Mouse (Mus musculus): ENCODE results near the gene Chpf2. TPM values are rescaled to one million over a fixed set of nuclear protein-coding genes. Genes with fewer than 3 reads are reported as not detected.

Gene Chpf2
- total and polyA plus RNA-seq, 2 experiments: 9.5 to 22.4 TPM

DNA sequence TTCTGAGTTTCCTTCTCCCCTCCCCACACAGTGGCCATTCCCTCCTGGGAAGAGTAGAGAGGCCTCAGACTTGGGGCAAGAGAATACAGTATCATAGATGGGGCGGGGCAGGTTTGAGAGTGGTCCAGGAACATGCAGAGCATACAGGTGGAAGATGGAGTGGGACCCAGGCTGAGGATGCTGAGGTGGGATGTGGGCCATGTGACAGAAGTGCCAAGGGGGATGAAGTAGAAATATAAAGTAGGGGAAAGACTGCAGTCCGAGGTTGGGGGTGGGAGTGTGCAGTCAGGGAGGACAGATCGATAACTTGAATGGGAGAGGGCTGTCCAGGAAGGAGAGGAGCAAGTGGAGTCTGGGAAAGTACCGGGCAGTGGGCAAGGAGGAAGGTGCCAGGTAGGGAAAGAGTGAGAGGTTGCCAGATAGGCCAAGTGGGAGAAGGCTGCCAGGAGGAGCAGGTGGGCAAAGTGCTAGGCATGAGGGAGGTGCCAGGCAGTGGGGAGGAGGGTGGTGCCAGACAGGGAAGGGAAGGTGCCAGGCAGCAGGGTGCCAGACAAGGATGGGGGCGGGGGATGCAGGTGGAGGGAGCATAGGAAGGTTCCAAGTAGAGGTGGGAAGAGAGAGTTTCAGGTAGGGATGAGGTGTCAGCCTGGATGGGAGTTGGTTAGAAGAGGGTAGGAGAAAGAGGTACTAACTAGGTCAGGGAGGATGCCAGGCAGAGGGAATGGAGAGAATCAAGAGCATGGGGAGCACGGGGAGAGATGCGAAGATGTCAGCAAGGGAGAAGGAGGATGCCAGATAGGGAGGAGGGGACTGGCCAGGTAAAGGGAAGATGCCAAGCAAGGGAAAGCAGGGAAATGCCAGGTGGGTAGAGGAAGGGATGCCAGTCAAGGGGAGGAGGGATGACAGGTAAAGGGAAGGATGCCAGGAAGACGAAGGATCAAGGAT, 36.8 kb downstream of the Chpf2 start:
- 43% methylated on average over 8 of the region's 8 CpGs for WGBS
- H3K4me1 ChIP-seq (ENCODE audit: control insufficient read depth, insufficient read depth, low read length): no peaks in the 10 kb centered on the region
- H3K79me2 ChIP-seq (ENCODE audit: control insufficient read depth, insufficient read depth, low read length): no peaks in the 10 kb centered on the region
- TF ChIP-seq CTCF (IDR thresholded peaks at IDR 0.05; ENCODE audit: low read depth, low read length): no peak
- no peak for TF ChIP-seq POLR2A (IDR thresholded peaks at IDR 0.05; ENCODE audit: extremely low read depth, insufficient read depth, low read length)
- H3K27ac ChIP-seq (replicated peaks; ENCODE audit: insufficient read depth, low read depth, low read length): no peak overlapping the region
- H3K9ac ChIP-seq (ENCODE audit: low read depth, low read length): no peak overlapping the region
- H3K27me3 ChIP-seq (ENCODE audit: control insufficient read depth, insufficient read depth, low read length): peaks cover 11% of the 10 kb centered on the region
- no peak for DNase-seq (ENCODE audit: extremely low read depth, low read depth, low spot score)
- H3K36me3 ChIP-seq (ENCODE audit: control insufficient read depth, insufficient read depth, low read length): no peaks in the 10 kb centered on the region
- H3K4me3 ChIP-seq (ENCODE audit: insufficient read depth, low read depth, low read length): no peak overlapping the region

DNA sequence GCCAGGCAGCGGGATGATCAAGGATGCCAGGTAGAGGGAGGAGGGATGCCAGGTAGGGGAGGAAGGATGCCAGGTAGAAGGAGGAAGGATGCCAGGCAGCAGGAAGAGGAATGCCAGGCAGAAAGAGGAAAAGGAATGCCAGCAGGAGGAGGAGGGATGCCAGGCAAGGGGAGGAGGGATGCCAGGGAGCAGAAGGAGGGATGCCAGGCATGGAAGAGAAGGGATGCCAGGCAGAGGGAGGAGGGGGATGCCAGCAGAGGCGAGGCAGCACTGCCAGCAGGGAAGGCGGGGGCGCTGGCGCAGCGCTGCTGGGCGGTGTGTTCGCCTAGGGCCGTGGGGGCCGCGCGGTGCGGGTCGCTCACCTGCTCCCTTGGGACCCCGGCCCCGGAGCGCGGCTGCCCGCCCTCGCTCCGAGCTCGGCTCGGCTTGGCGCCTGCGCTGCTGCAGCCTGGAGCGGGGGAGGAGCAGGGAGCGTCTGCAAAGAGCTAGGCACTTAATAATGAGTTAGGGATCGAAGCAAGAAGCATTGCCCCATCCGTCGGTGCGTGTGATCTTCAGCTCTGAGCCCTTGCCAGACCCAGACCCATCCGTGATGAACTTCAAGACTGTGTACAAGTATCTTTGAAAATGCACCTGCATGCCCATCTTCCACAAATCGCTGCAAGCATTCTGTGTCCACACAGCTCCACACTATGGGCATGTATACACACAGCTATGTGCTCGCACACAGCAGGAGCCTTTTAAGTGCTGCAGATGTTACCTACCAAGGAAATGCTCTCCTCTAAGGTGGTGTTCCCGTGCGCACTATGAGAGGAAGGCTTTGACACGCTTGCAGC, 37.7 kb downstream of the Chpf2 start, which contains the start of gene Smarcd3:
Smarcd3 (minus strand) TSS at position 426 of the 836 bp plus-strand sequence.
- TF ChIP-seq CTCF (IDR thresholded peaks at IDR 0.05; ENCODE audit: low read depth, low read length) (no peak), POLR2A (IDR thresholded peaks at IDR 0.05; ENCODE audit: extremely low read depth, insufficient read depth, low read length) (no peak)
- H3K4me1 ChIP-seq (ENCODE audit: control insufficient read depth, insufficient read depth, low read length): no peaks in the 10 kb centered on the region
- no peak for DNase-seq (ENCODE audit: extremely low read depth, low read depth, low spot score)
- H3K36me3 ChIP-seq (ENCODE audit: control insufficient read depth, insufficient read depth, low read length): no peaks in the 10 kb centered on the region
- H3K27me3 ChIP-seq (ENCODE audit: control insufficient read depth, insufficient read depth, low read length): peaks cover 11% of the 10 kb centered on the region
- H3K79me2 ChIP-seq (ENCODE audit: control insufficient read depth, insufficient read depth, low read length): no peaks in the 10 kb centered on the region
- H3K4me3 ChIP-seq (ENCODE audit: insufficient read depth, low read depth, low read length): peak within 1 kb of the TSS; percentile 47
- no peak within 1 kb of the TSS for H3K27ac ChIP-seq (replicated peaks; ENCODE audit: insufficient read depth, low read depth, low read length)
- 6% methylated on average over 37 of the region's 37 CpGs for WGBS
- peak within 1 kb of the TSS; percentile 33; the same call in 1 of the 2 replicates for H3K9ac ChIP-seq (ENCODE audit: low read depth, low read length)

DNA sequence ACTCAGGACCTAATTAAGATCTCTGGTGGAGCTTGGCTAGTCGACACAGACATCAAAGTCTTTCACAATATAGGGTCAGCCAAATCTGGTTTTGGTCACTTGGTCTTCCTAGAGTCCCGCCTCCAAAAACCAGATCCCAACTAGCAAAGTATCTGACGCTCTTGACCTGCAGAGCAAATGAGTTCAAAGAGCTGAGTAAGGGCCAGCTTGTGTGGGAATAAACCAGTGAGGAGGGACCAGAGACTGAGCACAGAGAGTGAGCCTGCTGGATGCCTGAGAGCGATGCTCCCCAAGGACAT, 38.2 kb downstream of the Chpf2 start:
- Histone ChIP-seq H3K9ac (ENCODE audit: low read depth, low read length) (no peak overlapping the region), H3K27ac (replicated peaks; ENCODE audit: insufficient read depth, low read depth, low read length) (no peak overlapping the region), H3K4me3 (ENCODE audit: insufficient read depth, low read depth, low read length) (no peak overlapping the region), H3K27me3 (ENCODE audit: control insufficient read depth, insufficient read depth, low read length) (peaks cover 11% of the 10 kb centered on the region), H3K4me1 (ENCODE audit: control insufficient read depth, insufficient read depth, low read length) (no peaks in the 10 kb centered on the region), H3K36me3 (ENCODE audit: control insufficient read depth, insufficient read depth, low read length) (no peaks in the 10 kb centered on the region), H3K79me2 (ENCODE audit: control insufficient read depth, insufficient read depth, low read length) (no peaks in the 10 kb centered on the region)
- peak; percentile 9 for DNase-seq (ENCODE audit: extremely low read depth, low read depth, low spot score)
- 26% methylated on average over 4 of the region's 4 CpGs for WGBS
- TF ChIP-seq POLR2A (IDR thresholded peaks at IDR 0.05; ENCODE audit: extremely low read depth, insufficient read depth, low read length): no peak
- no peak for TF ChIP-seq CTCF (IDR thresholded peaks at IDR 0.05; ENCODE audit: low read depth, low read length)

DNA sequence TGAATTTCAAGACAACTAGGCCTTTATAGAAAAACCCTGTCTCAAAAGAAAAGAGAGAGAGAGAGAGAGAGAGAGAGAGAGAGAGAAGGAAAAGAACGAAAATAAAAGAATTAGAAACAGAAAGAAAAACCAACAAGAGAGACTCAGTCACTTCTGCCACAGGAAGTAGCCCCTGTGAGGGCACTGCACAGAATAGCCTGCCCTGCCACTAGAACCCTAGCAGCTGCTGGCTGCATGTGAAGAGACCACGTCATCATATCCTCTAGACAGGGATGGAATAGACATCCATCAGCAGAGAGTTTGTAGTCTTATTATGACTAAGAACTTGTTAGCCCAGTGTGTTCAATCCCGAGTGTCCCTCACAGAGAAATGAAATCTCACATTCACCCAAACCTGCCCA, 43.2 kb downstream of the Chpf2 start:
- Histone ChIP-seq H3K4me3 (ENCODE audit: insufficient read depth, low read depth, low read length) (no peak overlapping the region), H3K27ac (replicated peaks; ENCODE audit: insufficient read depth, low read depth, low read length) (no peak overlapping the region), H3K4me1 (ENCODE audit: control insufficient read depth, insufficient read depth, low read length) (no peaks in the 10 kb centered on the region), H3K79me2 (ENCODE audit: control insufficient read depth, insufficient read depth, low read length) (no peaks in the 10 kb centered on the region), H3K36me3 (ENCODE audit: control insufficient read depth, insufficient read depth, low read length) (no peaks in the 10 kb centered on the region), H3K9ac (ENCODE audit: low read depth, low read length) (no peak overlapping the region), H3K27me3 (ENCODE audit: control insufficient read depth, insufficient read depth, low read length) (no peaks in the 10 kb centered on the region)
- TF ChIP-seq CTCF (IDR thresholded peaks at IDR 0.05; ENCODE audit: low read depth, low read length) (no peak), POLR2A (IDR thresholded peaks at IDR 0.05; ENCODE audit: extremely low read depth, insufficient read depth, low read length) (no peak)
- DNase-seq (ENCODE audit: extremely low read depth, low read depth, low spot score): no peak
- 50% methylated on average over 3 of the region's 3 CpGs for WGBS

DNA sequence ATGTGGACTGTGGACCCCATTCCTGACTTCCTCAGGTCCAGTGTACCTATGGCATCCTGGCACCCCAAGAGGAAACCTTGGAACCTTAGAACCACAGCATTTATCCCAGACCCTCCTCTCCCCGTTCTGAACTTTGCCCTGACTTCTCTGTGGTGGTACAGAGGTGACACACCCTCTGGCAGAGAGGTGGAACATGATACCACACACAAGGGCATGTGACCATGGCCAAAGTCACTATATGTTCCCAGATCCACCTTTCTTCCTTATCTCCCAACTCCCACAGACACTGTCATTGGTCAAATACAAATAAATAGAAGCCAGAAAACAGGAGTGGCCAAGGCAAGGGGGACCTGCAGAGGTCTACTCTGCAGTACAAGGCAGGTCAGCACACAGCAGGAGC, 48.6 kb downstream of the Chpf2 start:
- Histone ChIP-seq H3K27ac (replicated peaks; ENCODE audit: insufficient read depth, low read depth, low read length) (no peak overlapping the region), H3K4me1 (ENCODE audit: control insufficient read depth, insufficient read depth, low read length) (no peaks in the 10 kb centered on the region), H3K27me3 (ENCODE audit: control insufficient read depth, insufficient read depth, low read length) (no peaks in the 10 kb centered on the region), H3K79me2 (ENCODE audit: control insufficient read depth, insufficient read depth, low read length) (no peaks in the 10 kb centered on the region), H3K9ac (ENCODE audit: low read depth, low read length) (no peak overlapping the region), H3K4me3 (ENCODE audit: insufficient read depth, low read depth, low read length) (no peak overlapping the region), H3K36me3 (ENCODE audit: control insufficient read depth, insufficient read depth, low read length) (no peaks in the 10 kb centered on the region)
- no peak for DNase-seq (ENCODE audit: extremely low read depth, low read depth, low spot score)
- whole genome bisulfite sequencing: 55% methylated on average over 1 of the region's 1 CpGs
- no peak for TF ChIP-seq POLR2A (IDR thresholded peaks at IDR 0.05; ENCODE audit: extremely low read depth, insufficient read depth, low read length)
- TF ChIP-seq CTCF (IDR thresholded peaks at IDR 0.05; ENCODE audit: low read depth, low read length): no peak

Measured in liver, adult 2 months (tissue).